9 mouse cellular contexts compared by ENCODE assay signal in the genomic region with DNA sequence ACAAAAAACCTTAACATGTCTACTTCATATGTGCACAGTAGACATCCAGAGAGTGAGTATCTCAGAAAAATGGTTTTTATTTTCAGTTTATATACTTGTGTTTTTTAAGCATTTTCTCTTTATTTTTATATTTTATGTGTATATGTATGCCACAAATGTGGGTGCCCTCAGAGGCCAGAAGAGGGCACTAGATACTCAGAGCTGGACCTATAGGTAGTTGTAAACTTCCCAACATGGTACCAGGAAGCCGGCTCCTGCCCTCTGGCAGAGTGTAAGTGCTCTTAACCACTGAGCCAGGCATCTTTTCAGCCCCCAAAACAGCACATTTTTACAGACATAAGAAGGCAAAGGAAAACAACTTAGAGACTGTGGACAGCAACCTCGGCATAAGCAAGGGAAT. TPM values are rescaled to one million over a fixed set of nuclear protein-coding genes. Genes with fewer than 3 reads are reported as not detected.
DNase-seq lines count a peak whose midpoint lies in the region; ATAC-seq and TF ChIP-seq lines count a peak whose summit lies in the region.
"Had no signal": no experiment of that assay in that cellular context is flagged by ENCODE, and none has a peak within 500 bp of the region (broad histone marks: within the 10 kb centered on the region; RNA-seq: fewer than 3 reads in every experiment).

No protein-coding gene starts in this region.

- WGBS in hindbrain, postnatal 0 days = 71% methylated on average over 2 of the region's 2 CpGs
- 52% methylated on average over 2 of the region's 2 CpGs for WGBS in hindbrain, embryonic 12.5 days

- TF ChIP-seq POLR2A in bone marrow macrophage, adult 2 months (IDR thresholded peaks at IDR 0.05; ENCODE audit: borderline replicate concordance, low read depth, low read length) = no peak

- H3K4me3 ChIP-seq in hindbrain, postnatal 0 days (ENCODE audit: low read length) = no peak overlapping the region
- no peak overlapping the region for H3K4me3 ChIP-seq in hindbrain, embryonic 12.5 days
- H3K4me3 ChIP-seq in bone marrow macrophage, adult 2 months (ENCODE audit: insufficient read depth, low read length) = no peak overlapping the region
- H3K4me3 ChIP-seq: embryonic facial prominence, embryonic 12.5 days had no signal

- H3K27ac ChIP-seq in hindbrain, postnatal 0 days = no peak overlapping the region
- H3K27ac ChIP-seq in hindbrain, embryonic 12.5 days = no peak overlapping the region
- no peak overlapping the region for H3K27ac ChIP-seq in bone marrow macrophage, adult 2 months (ENCODE audit: insufficient read depth, low read depth, low read length)
- H3K27ac ChIP-seq: embryonic facial prominence, embryonic 12.5 days had no signal

- no peak overlapping the region for H3K4me2 ChIP-seq in hindbrain, postnatal 0 days (ENCODE audit: low read depth, low read length)
- H3K4me2 ChIP-seq in hindbrain, embryonic 12.5 days (replicated peaks) = no peak overlapping the region
- H3K4me2 ChIP-seq: embryonic facial prominence, embryonic 12.5 days had no signal

- intact Hi-C loops in left cerebral cortex, postnatal 36 days (cut with DNase I) = no loop called here

- H3K27me3 ChIP-seq in hindbrain, postnatal 0 days (ENCODE audit: insufficient read depth, low read length) = no peaks in the 10 kb centered on the region
- H3K27me3 ChIP-seq in hindbrain, embryonic 12.5 days = no peaks in the 10 kb centered on the region
- H3K27me3 ChIP-seq: embryonic facial prominence, embryonic 12.5 days had no signal

- no peak for ATAC-seq in hindbrain, postnatal 0 days
- no peak for ATAC-seq in hindbrain, embryonic 12.5 days (ENCODE audit: low FRiP score)
- peak; percentile 50 for ATAC-seq in CD4-positive, CD25-positive, alpha-beta regulatory T cell, adult 4 months
- peak; percentile 84 for ATAC-seq in megakaryocyte, adult 5-6 weeks (ENCODE audit: poor library complexity, severe bottlenecking)

- no peaks in the 10 kb centered on the region for H3K36me3 ChIP-seq in hindbrain, postnatal 0 days (ENCODE audit: insufficient read depth, low read length)
- H3K36me3 ChIP-seq in hindbrain, embryonic 12.5 days = no peaks in the 10 kb centered on the region
- H3K36me3 ChIP-seq: embryonic facial prominence, embryonic 12.5 days had no signal

- no peaks in the 10 kb centered on the region for H3K4me1 ChIP-seq in hindbrain, postnatal 0 days (ENCODE audit: insufficient read depth, low read length)
- no peaks in the 10 kb centered on the region for H3K4me1 ChIP-seq in hindbrain, embryonic 12.5 days
- H3K4me1 ChIP-seq in bone marrow macrophage, adult 2 months (ENCODE audit: control insufficient read depth, insufficient read depth, low read length) = no peaks in the 10 kb centered on the region
- H3K4me1 ChIP-seq: embryonic facial prominence, embryonic 12.5 days had no signal

- peak; percentile 48 for TF ChIP-seq CTCF in hindbrain, postnatal 0 days (IDR thresholded peaks at IDR 0.05; ENCODE audit: low read depth)
- peak; percentile 50 for TF ChIP-seq CTCF in bone marrow macrophage, adult 2 months (IDR thresholded peaks at IDR 0.05; ENCODE audit: low read depth, low read length)

- no peaks in the 10 kb centered on the region for H3K9me3 ChIP-seq in hindbrain, postnatal 0 days (ENCODE audit: low read length)
- H3K9me3 ChIP-seq in hindbrain, embryonic 12.5 days (replicated peaks) = no peaks in the 10 kb centered on the region
- H3K9me3 ChIP-seq: embryonic facial prominence, embryonic 12.5 days had no signal

- no peak overlapping the region for H3K9ac ChIP-seq in hindbrain, postnatal 0 days (replicated peaks; ENCODE audit: low read length)
- no peak overlapping the region for H3K9ac ChIP-seq in hindbrain, embryonic 12.5 days
- H3K9ac ChIP-seq: embryonic facial prominence, embryonic 12.5 days had no signal

- DNase-seq in hindbrain, postnatal 0 days (ENCODE audit: low spot score) = peak; percentile 20
- no peak for DNase-seq in left cerebral cortex, postnatal 36 days (ENCODE audit: low spot score in 2 of 2)
- no peak for DNase-seq in layer of hippocampus, postnatal 10 days (ENCODE audit: low spot score in 2 of 2)
- DNase-seq in cerebellum, adult 11 months = no peak

RNA-seq across cellular contexts. Expression of gene Camk2d, which starts 20.2 kb away (rescaled TPM):
- total RNA-seq in hindbrain, postnatal 0 days (2014; rRNA removed) = 137 and 178 TPM in 2 replicates
- 95.3 and 97.8 TPM in 2 replicates for polyA plus RNA-seq in hindbrain, postnatal 0 days (2015; fragmentation: Nextera tagmentation; extraction: Ambion mirVana)
- 29.7 and 31.0 TPM in 2 replicates for polyA plus RNA-seq in hindbrain, embryonic 12.5 days (2016; fragmentation: Nextera tagmentation; extraction: Ambion mirVana)
- 10 to 100 TPM; 62.2 to 75.6 TPM for polyA plus RNA-seq in CD4-positive, CD25-positive, alpha-beta regulatory T cell, adult 4 months (2017; shearing (Covaris generic))
- polyA plus RNA-seq in bone marrow macrophage, adult 2 months (2012; ENCODE audit: insufficient read depth, insufficient read length, missing spikeins) = 40.0 and 59.0 TPM in 2 replicates
- total RNA-seq in megakaryocyte, adult 5-6 weeks (2015) = 43.2 and 52.0 TPM in 2 replicates
- 43.7 and 52.4 TPM in 2 replicates for total RNA-seq in megakaryocyte, adult 5-6 weeks (2017)
- 100 to 1,000 TPM; 143 to 185 TPM for total RNA-seq in left cerebral cortex, postnatal 36 days (2021)
- 10 to 100 TPM; 67.3 to 73.7 TPM for total RNA-seq in layer of hippocampus, postnatal 10 days (2021)

Comparison
In these comparisons a context has a peak if more than half of its experiments do, and no peak if none do; other contexts are left out.
1. ATAC-seq: peak in CD4-positive, CD25-positive, alpha-beta regulatory T cell, adult 4 months (single experiment) and megakaryocyte, adult 5-6 weeks (single experiment); none in hindbrain, postnatal 0 days (single experiment) and hindbrain, embryonic 12.5 days (single experiment).